Mouse (Mus musculus): ENCODE measurements around the gene Olfr975. TPM values are rescaled to one million over a fixed set of nuclear protein-coding genes. Genes with fewer than 3 reads are reported as not detected.

The Olfr975 gene
- polyA plus RNA-seq, 1 experiment from 2014 or later, result not detected

Other genes starting within 250 kb of the Olfr975 start
- gene Olfr149, start 244.9 kb downstream of the Olfr975 start, polyA plus RNA-seq (2015; fragmentation: Nextera tagmentation; extraction: Ambion mirVana), result not detected in 2 replicates
- gene Olfr965, start 240.7 kb downstream of the Olfr975 start, polyA plus RNA-seq (2015; fragmentation: Nextera tagmentation; extraction: Ambion mirVana), result not detected in 2 replicates
- gene Olfr150, start 221.1 kb downstream of the Olfr975 start, polyA plus RNA-seq (2015; fragmentation: Nextera tagmentation; extraction: Ambion mirVana), result not detected in 2 replicates
- gene Olfr967, start 205.8 kb downstream of the Olfr975 start, polyA plus RNA-seq (2015; fragmentation: Nextera tagmentation; extraction: Ambion mirVana), result not detected in 2 replicates
- gene Olfr968, start 168.8 kb downstream of the Olfr975 start, polyA plus RNA-seq (2015; fragmentation: Nextera tagmentation; extraction: Ambion mirVana), result not detected in 2 replicates
- gene Olfr969, start 161.1 kb downstream of the Olfr975 start, polyA plus RNA-seq (2015; fragmentation: Nextera tagmentation; extraction: Ambion mirVana), result not detected in 2 replicates
- not detected in 2 replicates for gene Olfr970, start 143.2 kb downstream of the Olfr975 start, polyA plus RNA-seq (2015; fragmentation: Nextera tagmentation; extraction: Ambion mirVana)
- not detected in 2 replicates for gene Olfr971, start 115.2 kb downstream of the Olfr975 start, polyA plus RNA-seq (2015; fragmentation: Nextera tagmentation; extraction: Ambion mirVana)
- gene Olfr972, start 85.6 kb downstream of the Olfr975 start, polyA plus RNA-seq (2015; fragmentation: Nextera tagmentation; extraction: Ambion mirVana), result not detected in 2 replicates
- gene Olfr229, start 44.7 kb downstream of the Olfr975 start, polyA plus RNA-seq (2015; fragmentation: Nextera tagmentation; extraction: Ambion mirVana), result not detected in 2 replicates
- gene Olfr974, start 14.5 kb downstream of the Olfr975 start, polyA plus RNA-seq (2015; fragmentation: Nextera tagmentation; extraction: Ambion mirVana), result not detected in 2 replicates
- not detected in 2 replicates for gene Olfr976, start 9.1 kb upstream of the Olfr975 start, polyA plus RNA-seq (2015; fragmentation: Nextera tagmentation; extraction: Ambion mirVana)
- gene Olfr978, start 40.1 kb upstream of the Olfr975 start, polyA plus RNA-seq (2015; fragmentation: Nextera tagmentation; extraction: Ambion mirVana), result not detected in 2 replicates
- not detected in 2 replicates for gene Olfr979, start 51.4 kb upstream of the Olfr975 start, polyA plus RNA-seq (2015; fragmentation: Nextera tagmentation; extraction: Ambion mirVana)
- not detected in 2 replicates for gene Olfr980, start 57.5 kb upstream of the Olfr975 start, polyA plus RNA-seq (2015; fragmentation: Nextera tagmentation; extraction: Ambion mirVana)
- not detected in 2 replicates for gene Olfr981, start 69.4 kb upstream of the Olfr975 start, polyA plus RNA-seq (2015; fragmentation: Nextera tagmentation; extraction: Ambion mirVana)
- not detected in 2 replicates for gene Olfr982, start 121.8 kb upstream of the Olfr975 start, polyA plus RNA-seq (2015; fragmentation: Nextera tagmentation; extraction: Ambion mirVana)
- not detected in 2 replicates for gene Olfr983, start 141.5 kb upstream of the Olfr975 start, polyA plus RNA-seq (2015; fragmentation: Nextera tagmentation; extraction: Ambion mirVana)
- gene Olfr984, start 162.2 kb upstream of the Olfr975 start, polyA plus RNA-seq (2015; fragmentation: Nextera tagmentation; extraction: Ambion mirVana), result not detected in 2 replicates
- not detected in 2 replicates for gene Olfr985, start 178.1 kb upstream of the Olfr975 start, polyA plus RNA-seq (2015; fragmentation: Nextera tagmentation; extraction: Ambion mirVana)
- gene Tmem225, start 196.1 kb upstream of the Olfr975 start, polyA plus RNA-seq (2015; fragmentation: Nextera tagmentation; extraction: Ambion mirVana), result not detected in 2 replicates
- 0.05 TPM in 1 of 2 replicates, not detected in the other for gene Olfr986, start 228.9 kb upstream of the Olfr975 start, polyA plus RNA-seq (2015; fragmentation: Nextera tagmentation; extraction: Ambion mirVana)
- gene Zfp202, start 240.3 kb upstream of the Olfr975 start, polyA plus RNA-seq (2015; fragmentation: Nextera tagmentation; extraction: Ambion mirVana), result 6.8 and 7.7 TPM in 2 replicates

All from limb, embryonic 13.5 days (tissue).